Mouse (Mus musculus) cerebellum, adult 8-10 months (tissue): Measurements from ENCODE around the gene Fxyd4.

Experiments
- DNase-seq: peaks from one replicate; pipeline ENCODE4 v3.0.0; 2022

The Fxyd4 gene

GRCm38 (mm10) chr6:117890257-117890656, 47.2 kb downstream of the Fxyd4 start:
- no peak for DNase-seq

GRCm38 (mm10) chr6:117888642-117889096, 48.8 kb downstream of the Fxyd4 start:
- no peak for DNase-seq

- DNase-seq = no peak
Observed at GRCm38 (mm10) chr6:117888032-117888431, 49.5 kb downstream of the Fxyd4 start.

GRCm38 (mm10) chr6:117885943-117886342, 51.5 kb downstream of the Fxyd4 start:
- DNase-seq = no peak
